Mouse (Mus musculus) forebrain, embryonic 15.5 days (tissue): ENCODE results near the gene Rcan2. TPM values are rescaled to one million over a fixed set of nuclear protein-coding genes. Genes with fewer than 3 reads are reported as not detected.

Source experiments
- ATAC-seq: fragments of 200-750 bp; cut with Nextera tagmentation; replicated peaks from 2 replicates; pipeline ENCODE4 v1.8.0; 2017; ENCODE audit warnings: mild to moderate bottlenecking, moderate TSS enrichment, moderate library complexity
- H3K27ac ChIP-seq: fragments of 300-500 bp; sonication (generic); replicated peaks from 2 replicates; pipeline ENCODE4 v1.5.1; 2015; ENCODE audit warnings: mild to moderate bottlenecking, inconsistent platforms
- H3K27me3 ChIP-seq: fragments of 300-500 bp; sonication (generic); 2 replicates; pipeline ENCODE4 v1.6.1; 2015; ENCODE audit warnings: inconsistent platforms
- H3K36me3 ChIP-seq: fragments of 300-500 bp; sonication (generic); 2 replicates; pipeline ENCODE4 v1.6.1; 2015; ENCODE audit warnings: mild to moderate bottlenecking, inconsistent platforms
- H3K4me1 ChIP-seq: fragments of 300-500 bp; sonication (generic); 2 replicates; pipeline ENCODE4 v1.6.1; 2015; ENCODE audit warnings: inconsistent platforms
- H3K4me2 ChIP-seq: fragments of 300-500 bp; sonication (generic); replicated peaks from 2 replicates; pipeline ENCODE4 v1.6.1; 2015; ENCODE audit warnings: mild to moderate bottlenecking, inconsistent platforms
- H3K4me3 ChIP-seq: fragments of 300-500 bp; sonication (generic); 2 replicates; pipeline ENCODE4 v1.5.1; 2015; ENCODE audit warnings: mild to moderate bottlenecking, inconsistent platforms
- H3K9ac ChIP-seq: fragments of 300-500 bp; sonication (generic); replicated peaks from 2 replicates; pipeline ENCODE4 v1.6.1; 2015; ENCODE audit warnings: mild to moderate bottlenecking, inconsistent platforms
- H3K9me3 ChIP-seq: fragments of 300-500 bp; sonication (generic); 2 replicates; pipeline ENCODE4 v1.6.1; 2016; ENCODE audit warnings: inconsistent platforms
- WGBS: fragments of 180-500 bp; shearing (Covaris S2); methylation state at CpG from one replicate; pipeline ENCODE4 v1.1.7; 2015; ENCODE audit warnings: mixed read lengths; 5-methylcytosine and 5-hydroxymethylcytosine counted together
- polyA plus RNA-seq: library from polyadenylated mRNA; unstranded; fragments of >200 nt; fragmentation: Nextera tagmentation; extraction: Ambion mirVana; gene quantifications from 2 replicates; pipeline ENCODE4 v1.2.1, GENCODE M21; 2015

The Rcan2 gene
- polyA plus RNA-seq, 1 experiment from 2014 or later = 30.1 TPM

GRCm38 (mm10) chr17:43952219-43952618 is 151.1 kb downstream of the Rcan2 start:
- Histone ChIP-seq H3K27me3 (no peaks in the 10 kb centered on the region), H3K4me3 (peak overlapping the region; percentile 34), H3K4me1 (peaks cover 12% of the 10 kb centered on the region), H3K9ac (peak overlapping the region; percentile 36), H3K27ac (peak overlapping the region; percentile 77), H3K9me3 (no peaks in the 10 kb centered on the region), H3K4me2 (peak overlapping the region; percentile 53), H3K36me3 (no peaks in the 10 kb centered on the region)
- ATAC-seq = peak; percentile 23
- 9% methylated on average over 5 of the region's 5 CpGs for whole genome bisulfite sequencing

GRCm38 (mm10) chr17:43952661-43953534 is 151.7 kb downstream of the Rcan2 start:
- Histone ChIP-seq H3K4me1 (peaks cover 12% of the 10 kb centered on the region), H3K36me3 (no peaks in the 10 kb centered on the region), H3K9me3 (no peaks in the 10 kb centered on the region), H3K9ac (peak overlapping the region; percentile 36), H3K27ac (peak overlapping the region; percentile 77), H3K4me3 (peak overlapping the region; percentile 34), H3K27me3 (no peaks in the 10 kb centered on the region), H3K4me2 (peak overlapping the region; percentile 53)
- peak; percentile 85 for ATAC-seq
- WGBS = 12% methylated on average over 16 of the region's 17 CpGs

GRCm38 (mm10) chr17:43953535-43953918 is 152.4 kb downstream of the Rcan2 start:
- Histone ChIP-seq H3K4me1 (peaks cover 12% of the 10 kb centered on the region), H3K9me3 (no peaks in the 10 kb centered on the region), H3K9ac (peak overlapping the region; percentile 36; the same call in 1 of the 2 replicates), H3K27me3 (no peaks in the 10 kb centered on the region), H3K27ac (peak overlapping the region; percentile 77), H3K4me3 (peak overlapping the region; percentile 34), H3K36me3 (no peaks in the 10 kb centered on the region), H3K4me2 (peak overlapping the region; percentile 53)
- WGBS = 64% methylated on average over 10 of the region's 10 CpGs
- ATAC-seq = peak; percentile 20; the same call in 1 of the 2 replicates

GRCm38 (mm10) chr17:43959797-43960196 is 158.6 kb downstream of the Rcan2 start:
- H3K36me3 ChIP-seq = no peaks in the 10 kb centered on the region
- no peak overlapping the region for H3K4me2 ChIP-seq
- 0 out of 2 replicates have a peak, but pooled peaks cover 4% of the 10 kb centered on the region for H3K4me1 ChIP-seq
- 70% methylated on average over 3 of the region's 3 CpGs for WGBS
- H3K27ac ChIP-seq = no peak overlapping the region
- no peak for ATAC-seq
- no peaks in the 10 kb centered on the region for H3K27me3 ChIP-seq
- H3K9me3 ChIP-seq = no peaks in the 10 kb centered on the region
- no peak overlapping the region for H3K9ac ChIP-seq
- no peak overlapping the region for H3K4me3 ChIP-seq

- Histone ChIP-seq H3K9me3 (no peaks in the 10 kb centered on the region), H3K4me3 (no peak overlapping the region), H3K4me2 (no peak overlapping the region), H3K4me1 (no peaks in the 10 kb centered on the region), H3K27ac (no peak overlapping the region), H3K27me3 (no peaks in the 10 kb centered on the region), H3K9ac (no peak overlapping the region), H3K36me3 (no peaks in the 10 kb centered on the region)
- no peak for ATAC-seq
- 90% methylated on average over 10 of the region's 10 CpGs for WGBS
These were observed 168.8 kb downstream of the Rcan2 start for GRCm38 (mm10) chr17:43969943-43970342.

- 77% methylated on average over 2 of the region's 2 CpGs for whole genome bisulfite sequencing
- Histone ChIP-seq H3K27ac (no peak overlapping the region), H3K27me3 (no peaks in the 10 kb centered on the region), H3K9me3 (no peaks in the 10 kb centered on the region), H3K9ac (no peak overlapping the region), H3K4me2 (no peak overlapping the region), H3K36me3 (no peaks in the 10 kb centered on the region), H3K4me3 (no peak overlapping the region), H3K4me1 (no peaks in the 10 kb centered on the region)
- ATAC-seq = no peak
These were observed 176.4 kb downstream of the Rcan2 start for GRCm38 (mm10) chr17:43977572-43977971.

- H3K4me3 ChIP-seq = no peak overlapping the region
- no peak overlapping the region for H3K9ac ChIP-seq
- no peak for ATAC-seq
- no peaks in the 10 kb centered on the region for H3K4me1 ChIP-seq
- WGBS = 62% methylated on average over 3 of the region's 3 CpGs
- H3K27ac ChIP-seq = no peak overlapping the region
- H3K4me2 ChIP-seq = no peak overlapping the region
- H3K36me3 ChIP-seq = no peaks in the 10 kb centered on the region
- H3K27me3 ChIP-seq = no peaks in the 10 kb centered on the region
- H3K9me3 ChIP-seq = no peaks in the 10 kb centered on the region
These were observed 178.8 kb downstream of the Rcan2 start for GRCm38 (mm10) chr17:43979925-43980324.

- ATAC-seq = no peak
- H3K27ac ChIP-seq = no peak overlapping the region
- no peaks in the 10 kb centered on the region for H3K27me3 ChIP-seq
- no peak overlapping the region for H3K9ac ChIP-seq
- no peaks in the 10 kb centered on the region for H3K9me3 ChIP-seq
- H3K36me3 ChIP-seq = no peaks in the 10 kb centered on the region
- no peaks in the 10 kb centered on the region for H3K4me1 ChIP-seq
- no peak overlapping the region for H3K4me2 ChIP-seq
- no peak overlapping the region for H3K4me3 ChIP-seq
- WGBS = 85% methylated on average over 1 of the region's 1 CpGs
These were observed 181.4 kb downstream of the Rcan2 start for GRCm38 (mm10) chr17:43982505-43982904.

GRCm38 (mm10) chr17:43989334-43989945 is 188.3 kb downstream of the Rcan2 start:
- no peak overlapping the region for H3K4me2 ChIP-seq
- H3K27me3 ChIP-seq = no peaks in the 10 kb centered on the region
- no peaks in the 10 kb centered on the region for H3K9me3 ChIP-seq
- no peak for ATAC-seq
- H3K4me1 ChIP-seq = peaks cover 17% of the 10 kb centered on the region
- H3K27ac ChIP-seq = 0 out of 2 replicates have a peak overlapping the region, but pooled peaks have one; percentile 11
- H3K9ac ChIP-seq = no peak overlapping the region
- 59% methylated on average over 5 of the region's 5 CpGs for WGBS
- no peaks in the 10 kb centered on the region for H3K36me3 ChIP-seq
- H3K4me3 ChIP-seq = no peak overlapping the region

GRCm38 (mm10) chr17:43990957-43991383 is 189.8 kb downstream of the Rcan2 start:
- H3K9me3 ChIP-seq = no peaks in the 10 kb centered on the region
- no peak overlapping the region for H3K9ac ChIP-seq
- no peaks in the 10 kb centered on the region for H3K27me3 ChIP-seq
- 55% methylated on average over 10 of the region's 10 CpGs for WGBS
- H3K4me3 ChIP-seq = no peak overlapping the region
- peaks cover 17% of the 10 kb centered on the region for H3K4me1 ChIP-seq
- no peaks in the 10 kb centered on the region for H3K36me3 ChIP-seq
- no peak overlapping the region for H3K4me2 ChIP-seq
- ATAC-seq = peak; percentile 51; the same call in 1 of the 2 replicates
- 0 out of 2 replicates have a peak overlapping the region, but pooled peaks have one; percentile 29 for H3K27ac ChIP-seq

- no peak overlapping the region for H3K9ac ChIP-seq
- no peaks in the 10 kb centered on the region for H3K9me3 ChIP-seq
- H3K27me3 ChIP-seq = no peaks in the 10 kb centered on the region
- no peak for ATAC-seq
- H3K4me3 ChIP-seq = no peak overlapping the region
- no peak overlapping the region for H3K4me2 ChIP-seq
- no peak overlapping the region for H3K27ac ChIP-seq
- 41% methylated on average over 4 of the region's 4 CpGs for WGBS
- no peaks in the 10 kb centered on the region for H3K36me3 ChIP-seq
- H3K4me1 ChIP-seq = peaks cover 17% of the 10 kb centered on the region
These were observed 192.9 kb downstream of the Rcan2 start for GRCm38 (mm10) chr17:43994080-43994479.

- no peak overlapping the region for H3K4me2 ChIP-seq
- no peak overlapping the region for H3K9ac ChIP-seq
- H3K36me3 ChIP-seq = no peaks in the 10 kb centered on the region
- no peaks in the 10 kb centered on the region for H3K4me1 ChIP-seq
- H3K27me3 ChIP-seq = no peaks in the 10 kb centered on the region
- H3K4me3 ChIP-seq = no peak overlapping the region
- ATAC-seq = no peak
- WGBS = 89% methylated on average over 7 of the region's 7 CpGs
- no peak overlapping the region for H3K27ac ChIP-seq
- no peaks in the 10 kb centered on the region for H3K9me3 ChIP-seq
These were observed 196.4 kb downstream of the Rcan2 start for GRCm38 (mm10) chr17:43997514-43997913.
